ENCODE assay signal across 12 mouse cellular contexts in the genomic region with DNA sequence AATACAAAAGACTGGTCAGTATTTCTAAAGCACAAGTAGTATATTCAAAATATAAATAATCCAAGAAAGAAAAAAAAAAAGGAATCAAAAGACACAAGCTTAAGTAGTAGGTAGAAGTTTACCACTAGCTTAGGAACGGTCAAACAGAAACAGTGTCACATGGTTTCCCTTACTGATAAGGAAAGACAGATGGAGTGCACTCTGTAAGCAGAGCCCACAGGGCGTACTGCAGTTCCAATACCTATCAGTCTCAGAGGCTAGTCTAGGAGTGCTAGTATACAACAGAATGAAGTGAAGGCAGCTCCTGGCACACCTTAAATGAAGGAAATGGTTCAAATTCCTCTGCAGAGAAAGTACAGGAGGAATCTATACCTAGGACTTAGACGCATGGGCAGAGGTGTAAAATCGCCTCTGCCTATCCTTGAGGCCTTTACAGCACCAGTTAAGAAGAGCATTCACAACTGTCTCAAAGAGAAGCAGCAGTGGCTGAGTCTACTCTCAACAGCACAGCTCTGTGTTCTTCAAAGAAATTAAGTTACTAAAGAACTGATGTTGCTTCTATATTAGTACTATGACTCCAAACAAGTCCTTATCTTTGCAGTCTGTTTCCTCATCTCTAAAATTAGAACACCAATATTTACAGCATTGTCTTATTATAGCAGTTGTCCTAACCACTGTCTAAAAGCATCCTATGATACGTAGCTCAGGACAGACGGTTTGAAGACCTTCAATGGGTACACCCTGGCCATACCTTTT. TPM values are rescaled to one million over a fixed set of nuclear protein-coding genes. Genes with fewer than 3 reads are reported as not detected.
DNase-seq lines count a peak whose midpoint lies in the region; ATAC-seq and TF ChIP-seq lines count a peak whose summit lies in the region.
"Had no signal": no experiment of that assay in that cellular context is flagged by ENCODE, and none has a peak within 500 bp of the region (broad histone marks: within the 10 kb centered on the region; RNA-seq: fewer than 3 reads in every experiment).

No protein-coding gene starts in this region.

- DNase-seq in gastrocnemius, adult 2 months = no peak
- no peak for DNase-seq in gastrocnemius, postnatal 14 days
- peak; percentile 50 for DNase-seq in ZHBTc4 (ENCODE audit: low read depth, low spot score)
- no peak for DNase-seq in cerebellum, postnatal 14 days
- no peak for DNase-seq in hindbrain, postnatal 0 days (ENCODE audit: low spot score)
- DNase-seq: cerebellum, adult 8-10 months; lung, postnatal 36 days had no signal

- peak overlapping the region; percentile 48 for H3K4me2 ChIP-seq in heart, embryonic 16.5 days (ENCODE audit: low read depth, low read length)
- no peak overlapping the region for H3K4me2 ChIP-seq in hindbrain, postnatal 0 days (ENCODE audit: low read depth, low read length)
- H3K4me2 ChIP-seq: limb, embryonic 13.5 days had no signal

- ATAC-seq in heart, embryonic 16.5 days (replicated peaks; ENCODE audit: extremely low read depth, insufficient read depth, low FRiP score) = peak; percentile 88
- no peak for ATAC-seq in cerebellum, adult (ENCODE audit: insufficient number of reproducible peaks, low FRiP score, low TSS enrichment)
- ATAC-seq in hindbrain, postnatal 0 days = no peak
- ATAC-seq: activated CD4-positive, CD25-positive, alpha-beta regulatory T cell, adult 4 months had no signal

- 30% methylated on average over 6 of the region's 6 CpGs for WGBS in heart, embryonic 16.5 days
- 81% methylated on average over 6 of the region's 6 CpGs for WGBS in macrophage (ENCODE audit: missing documents)
- 88% methylated on average over 6 of the region's 6 CpGs for WGBS in hindbrain, postnatal 0 days

- intact Hi-C loops in gastrocnemius, adult 2 months (cut with DNase I) = no loop called here
- intact Hi-C loops in gastrocnemius, postnatal 14 days (cut with DNase I; ENCODE audit: low total_unique reads) = loop anchor here (10.0 kb wide), 1 partner anchor 294 kb away; no protein-coding TSS in a partner anchor

- H3K36me3 ChIP-seq in heart, embryonic 16.5 days (ENCODE audit: control insufficient read depth, insufficient read depth) = peaks cover 11% of the 10 kb centered on the region
- peaks cover 50% of the 10 kb centered on the region for H3K36me3 ChIP-seq in macrophage (ENCODE audit: inconsistent target)
- peaks cover 14% of the 10 kb centered on the region; the same call in 1 of the 2 replicates for H3K36me3 ChIP-seq in hindbrain, postnatal 0 days (ENCODE audit: insufficient read depth, low read length)

- H3K4me1 ChIP-seq in heart, embryonic 16.5 days (ENCODE audit: control insufficient read depth, insufficient read depth, low read length) = peaks cover 32% of the 10 kb centered on the region
- no peaks in the 10 kb centered on the region for H3K4me1 ChIP-seq in hindbrain, postnatal 0 days (ENCODE audit: insufficient read depth, low read length)
- H3K4me1 ChIP-seq: limb, embryonic 13.5 days had no signal

- no peaks in the 10 kb centered on the region for H3K27me3 ChIP-seq in heart, embryonic 16.5 days (ENCODE audit: control insufficient read depth, insufficient read depth, low read length)
- H3K27me3 ChIP-seq in hindbrain, postnatal 0 days (ENCODE audit: insufficient read depth, low read length) = no peaks in the 10 kb centered on the region
- H3K27me3 ChIP-seq: limb, embryonic 13.5 days had no signal

- H3K9ac ChIP-seq in heart, embryonic 16.5 days (ENCODE audit: low read length) = peak overlapping the region; percentile 65
- no peak overlapping the region; the same call in 1 of the 2 replicates for H3K9ac ChIP-seq in hindbrain, postnatal 0 days (replicated peaks; ENCODE audit: low read length)
- H3K9ac ChIP-seq: limb, embryonic 13.5 days had no signal

- H3K9me3 ChIP-seq in heart, embryonic 16.5 days (replicated peaks; ENCODE audit: control insufficient read depth, low read length) = no peaks in the 10 kb centered on the region
- H3K9me3 ChIP-seq in hindbrain, postnatal 0 days (ENCODE audit: low read length) = no peaks in the 10 kb centered on the region
- H3K9me3 ChIP-seq: limb, embryonic 13.5 days had no signal

- H3K4me3 ChIP-seq in gastrocnemius, adult 2 months = no peak overlapping the region
- no peak overlapping the region for H3K4me3 ChIP-seq in heart, embryonic 16.5 days (ENCODE audit: low read length)
- no peak overlapping the region for H3K4me3 ChIP-seq in macrophage (ENCODE audit: inconsistent target)
- no peak overlapping the region for H3K4me3 ChIP-seq in hindbrain, postnatal 0 days (ENCODE audit: low read length)
- H3K4me3 ChIP-seq: limb, embryonic 13.5 days had no signal

- H3K79me2 ChIP-seq in macrophage (ENCODE audit: inconsistent target) = peaks cover 95% of the 10 kb centered on the region

- H3K27ac ChIP-seq in gastrocnemius, adult 2 months = peak overlapping the region; percentile 84
- peak overlapping the region; percentile 95 for H3K27ac ChIP-seq in heart, embryonic 16.5 days (ENCODE audit: low read length)
- H3K27ac ChIP-seq in macrophage = peak overlapping the region; percentile 37
- H3K27ac ChIP-seq in hindbrain, postnatal 0 days = no peak overlapping the region
- H3K27ac ChIP-seq: limb, embryonic 13.5 days had no signal

- TF ChIP-seq CTCF in gastrocnemius, adult 2 months (IDR thresholded peaks at IDR 0.05) = no peak
- no peak for TF ChIP-seq CTCF in hindbrain, postnatal 0 days (IDR thresholded peaks at IDR 0.05; ENCODE audit: low read depth)

RNA-seq across cellular contexts. Expression of a gene that starts 11.5 kb away (rescaled TPM):
- total RNA-seq in gastrocnemius, adult 2 months (2021) = 10 to 100 TPM; 16.2 to 20.7 TPM
- 10 to 100 TPM; 14.9 to 17.4 TPM for total RNA-seq in gastrocnemius, postnatal 14 days (2021)
- polyA plus RNA-seq in heart, embryonic 16.5 days (2015; fragmentation: Nextera tagmentation; extraction: Ambion mirVana) = 25.1 and 26.0 TPM in 2 replicates
- 100 to 1,000 TPM in 2 of 26 experiments, 10 to 100 TPM in 24; 33.5 to 108 (median 60.6) TPM for total RNA-seq in macrophage (2018; cell fraction: chromatin; rRNA removed)
- 10 to 100 TPM; 41.1 to 67.8 (median 52.0) TPM for total RNA-seq in macrophage (2018; cell fraction: cytosol; rRNA removed)
- total RNA-seq in macrophage (2018; cell fraction: nucleus; rRNA removed) = 100 to 1,000 TPM in 3 of 26 experiments, 10 to 100 TPM in 23; 40.5 to 114 (median 67.3) TPM
- polyA plus RNA-seq in macrophage (2018) = 43.1 to 52.3 TPM (median 48.8 TPM) in 3 replicates
- total RNA-seq in hindbrain, postnatal 0 days (2014; rRNA removed) = 15.9 and 16.5 TPM in 2 replicates
- polyA plus RNA-seq in hindbrain, postnatal 0 days (2015; fragmentation: Nextera tagmentation; extraction: Ambion mirVana) = 25.4 and 26.3 TPM in 2 replicates
